Mouse (Mus musculus) erythroblast, embryonic 14.5 days (primary cell): ENCODE results near the gene Pip4k2a.

ENCODE experiments used
- GATA1 ChIP-seq: IDR thresholded peaks from 2 replicates; pipeline ENCODE4 v1.6.1; 2012; ENCODE audit warnings: low read length, inconsistent platforms, mixed read lengths
- TAL1 ChIP-seq: IDR thresholded peaks from 3 replicates; pipeline ENCODE4 v1.6.1; 2012; ENCODE audit warnings: low read length, inconsistent platforms, mixed read lengths

DNA sequence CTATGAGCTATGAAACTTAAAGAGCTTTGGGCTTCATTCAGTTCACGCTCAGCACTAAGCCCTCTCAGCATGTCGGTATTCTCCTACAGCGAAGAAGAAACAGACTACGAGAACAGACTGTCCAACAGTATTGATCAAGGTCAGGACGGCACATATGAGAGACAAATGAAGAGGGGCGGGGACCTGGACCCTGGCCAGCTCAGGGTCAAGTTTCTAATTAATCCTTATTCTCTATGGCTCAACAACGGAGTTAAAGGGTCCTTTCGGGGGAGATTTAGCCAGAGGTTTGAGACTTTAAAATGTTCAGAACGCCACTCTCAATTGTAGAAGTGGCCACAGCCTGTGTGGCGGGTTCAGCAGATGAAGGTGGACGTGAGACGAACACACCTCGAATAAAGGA lies 141.5 kb downstream of the Pip4k2a start:
- TF ChIP-seq TAL1 (no peak), GATA1 (no peak)
